ENCODE assay signal across 10 mouse cellular contexts in genomic region chr7:45369836-45370474, GRCm38 (mm10). TPM values are rescaled to one million over a fixed set of nuclear protein-coding genes. Genes with fewer than 3 reads are reported as not detected.
DNase-seq lines count a peak whose midpoint lies in the region; ATAC-seq and TF ChIP-seq lines count a peak whose summit lies in the region.
"Had no signal": no experiment of that assay in that cellular context is flagged by ENCODE, and none has a peak within 500 bp of the region (broad histone marks: within the 10 kb centered on the region; RNA-seq: fewer than 3 reads in every experiment).

No protein-coding gene starts in this region.

- ATAC-seq in heart, embryonic 13.5 days (ENCODE audit: extremely low read depth, insufficient number of reproducible peaks, low FRiP score, low TSS enrichment): no peak; the same call in 1 of the 2 replicates
- ATAC-seq in limb, embryonic 13.5 days (ENCODE audit: low FRiP score, low read depth): peak; percentile 12
- ATAC-seq in stomach, postnatal 0 days (ENCODE audit: low FRiP score, low TSS enrichment): peak; percentile 1; the same call in 1 of the 2 replicates

- DNase-seq in heart, postnatal 4 days: no peak
- DNase-seq in stomach, postnatal 0 days (ENCODE audit: low spot score): no peak
- no peak for DNase-seq in adrenal gland, postnatal 36 days
- DNase-seq in gastrocnemius, postnatal 14 days: no peak

- H3K9me3 ChIP-seq in heart, embryonic 13.5 days: no peaks in the 10 kb centered on the region
- no peaks in the 10 kb centered on the region for H3K9me3 ChIP-seq in ES-Bruce4 (replicated peaks; ENCODE audit: control insufficient read depth, insufficient read depth, low read length, poor library complexity, severe bottlenecking)
- H3K9me3 ChIP-seq in limb, embryonic 13.5 days: no peaks in the 10 kb centered on the region
- no peaks in the 10 kb centered on the region for H3K9me3 ChIP-seq in stomach, postnatal 0 days (ENCODE audit: control insufficient read depth, low read length)

- H3K27ac ChIP-seq in heart, embryonic 13.5 days (replicated peaks): no peak overlapping the region
- H3K27ac ChIP-seq in ES-Bruce4 (ENCODE audit: insufficient read depth, low read length): no peak overlapping the region
- H3K27ac ChIP-seq in embryonic fibroblast, embryonic 13.5 days (ENCODE audit: insufficient read depth, low read length): no peak overlapping the region
- H3K27ac ChIP-seq in limb, embryonic 13.5 days: no peak overlapping the region
- H3K27ac ChIP-seq in stomach, postnatal 0 days (replicated peaks): no peak overlapping the region

- peak overlapping the region; percentile 62 for H3K4me3 ChIP-seq in heart, embryonic 13.5 days
- peak overlapping the region; percentile 53 for H3K4me3 ChIP-seq in ES-Bruce4 (ENCODE audit: low read depth, low read length)
- H3K4me3 ChIP-seq in embryonic fibroblast, embryonic 13.5 days (ENCODE audit: insufficient read depth, low read length): peak overlapping the region; percentile 40
- peak overlapping the region; percentile 54 for H3K4me3 ChIP-seq in limb, embryonic 13.5 days
- peak overlapping the region; percentile 52 for H3K4me3 ChIP-seq in stomach, postnatal 0 days (ENCODE audit: low read depth, low read length)

- WGBS in heart, embryonic 13.5 days: 7% methylated on average over 52 of the region's 52 CpGs
- WGBS in limb, embryonic 13.5 days: 8% methylated on average over 52 of the region's 52 CpGs
- 8% methylated on average over 50 of the region's 52 CpGs for WGBS in stomach, postnatal 0 days

- peaks cover 31% of the 10 kb centered on the region for H3K36me3 ChIP-seq in heart, embryonic 13.5 days
- H3K36me3 ChIP-seq in ES-Bruce4 (ENCODE audit: control insufficient read depth, insufficient read depth, low read length, poor library complexity, severe bottlenecking): peaks cover 11% of the 10 kb centered on the region
- peaks cover 29% of the 10 kb centered on the region for H3K36me3 ChIP-seq in limb, embryonic 13.5 days
- 0 out of 2 replicates have a peak, but pooled peaks cover 3% of the 10 kb centered on the region for H3K36me3 ChIP-seq in stomach, postnatal 0 days (ENCODE audit: control insufficient read depth, insufficient read depth, low read length)

- no peak for TF ChIP-seq EP300 in ES-Bruce4 (IDR thresholded peaks at IDR 0.05; ENCODE audit: insufficient read depth, low read depth, low read length)
- no peak for TF ChIP-seq EP300 in stomach, postnatal 0 days (optimal IDR thresholded peaks at IDR 0.05)

- H3K4me2 ChIP-seq in heart, embryonic 13.5 days: peak overlapping the region; percentile 97
- H3K4me2 ChIP-seq in limb, embryonic 13.5 days (replicated peaks): peak overlapping the region; percentile 91
- peak overlapping the region; percentile 98 for H3K4me2 ChIP-seq in stomach, postnatal 0 days (replicated peaks; ENCODE audit: low read depth)

- no peak for TF ChIP-seq CTCF in ES-Bruce4 (IDR thresholded peaks at IDR 0.05; ENCODE audit: low read depth, low read length)
- TF ChIP-seq CTCF in embryonic fibroblast, embryonic 13.5 days (IDR thresholded peaks at IDR 0.05; ENCODE audit: borderline replicate concordance, insufficient read depth, low read length): no peak
- TF ChIP-seq CTCF in stomach, postnatal 0 days (IDR thresholded peaks at IDR 0.05; ENCODE audit: low read depth): no peak

- peaks cover 38% of the 10 kb centered on the region for H3K27me3 ChIP-seq in heart, embryonic 13.5 days (replicated peaks)
- H3K27me3 ChIP-seq in ES-Bruce4 (ENCODE audit: control insufficient read depth, insufficient read depth, low read length, poor library complexity, severe bottlenecking): no peaks in the 10 kb centered on the region
- H3K27me3 ChIP-seq in limb, embryonic 13.5 days: peaks cover 38% of the 10 kb centered on the region
- H3K27me3 ChIP-seq in stomach, postnatal 0 days (ENCODE audit: control insufficient read depth, insufficient read depth, low read length): no peaks in the 10 kb centered on the region
- H3K27me3 ChIP-seq: Patski had no signal

- H3K9ac ChIP-seq in heart, embryonic 13.5 days: peak overlapping the region; percentile 79
- H3K9ac ChIP-seq in ES-Bruce4 (ENCODE audit: low read depth, poor library complexity, severe bottlenecking): 0 out of 2 replicates have a peak overlapping the region, but pooled peaks have one; percentile 4
- H3K9ac ChIP-seq in limb, embryonic 13.5 days: peak overlapping the region; percentile 65
- H3K9ac ChIP-seq in stomach, postnatal 0 days (ENCODE audit: low read length): peak overlapping the region; percentile 60

- intact Hi-C loops in gastrocnemius, postnatal 14 days (cut with DNase I; ENCODE audit: low total_unique reads): no loop called here

- TF ChIP-seq POLR2A in ES-Bruce4 (IDR thresholded peaks at IDR 0.05; ENCODE audit: insufficient read depth, low read length): no peak
- no peak for TF ChIP-seq POLR2A in embryonic fibroblast, embryonic 13.5 days (IDR thresholded peaks at IDR 0.05; ENCODE audit: low read depth, low read length)

- H3K4me1 ChIP-seq in heart, embryonic 13.5 days: peaks cover 43% of the 10 kb centered on the region
- no peaks in the 10 kb centered on the region for H3K4me1 ChIP-seq in ES-Bruce4 (ENCODE audit: control insufficient read depth, insufficient read depth, low read length)
- no peaks in the 10 kb centered on the region for H3K4me1 ChIP-seq in embryonic fibroblast, embryonic 13.5 days (ENCODE audit: control insufficient read depth, insufficient read depth, low read length)
- peaks cover 37% of the 10 kb centered on the region for H3K4me1 ChIP-seq in limb, embryonic 13.5 days
- peaks cover 3% of the 10 kb centered on the region; the same call in 1 of the 2 replicates for H3K4me1 ChIP-seq in stomach, postnatal 0 days (replicated peaks; ENCODE audit: control insufficient read depth, insufficient read depth)

RNA-seq across cellular contexts. Expression of gene Lin7b, which starts 0.4 kb away (rescaled TPM):
- 1.0 and 1.2 TPM in 2 replicates for polyA plus RNA-seq in heart, embryonic 13.5 days (2015; fragmentation: Nextera tagmentation; extraction: Ambion mirVana)
- total RNA-seq in heart, postnatal 4 days (2021): 1 to 10 TPM; 1.5 to 2.4 TPM
- polyA plus RNA-seq in ES-Bruce4 (2011; ENCODE audit: insufficient read depth, insufficient read length, low read depth, missing spikeins): 0.88 TPM in 1 of 2 replicates, not detected in the other
- 2.3 TPM in 1 of 2 replicates, not detected in the other for polyA plus RNA-seq in embryonic fibroblast, embryonic 13.5 days (2011; ENCODE audit: insufficient read length, low read depth, missing spikeins)
- 1.4 and 2.5 TPM in 2 replicates for polyA plus RNA-seq in limb, embryonic 13.5 days (2015; fragmentation: Nextera tagmentation; extraction: Ambion mirVana)
- polyA plus RNA-seq in stomach, postnatal 0 days (2015; fragmentation: Nextera tagmentation; extraction: Ambion mirVana): 5.9 and 6.1 TPM in 2 replicates
- 1 to 10 TPM in 1 of 2 experiments, under 1 TPM in 1; 0.70 to 2.8 TPM for total RNA-seq in adrenal gland, postnatal 36 days (2021)
- total RNA-seq in gastrocnemius, postnatal 14 days (2021): 1 to 10 TPM in 1 of 2 experiments, under 1 TPM in 1; 0.49 to 1.6 TPM

RNA-seq across cellular contexts. Expression of gene Ppfia3, which starts 3.1 kb away (rescaled TPM):
- polyA plus RNA-seq in heart, embryonic 13.5 days (2015; fragmentation: Nextera tagmentation; extraction: Ambion mirVana): 2.3 and 2.9 TPM in 2 replicates
- total RNA-seq in heart, postnatal 4 days (2021): under 1 TPM; 0.26 to 0.34 TPM
- polyA plus RNA-seq in ES-Bruce4 (2011; ENCODE audit: insufficient read depth, insufficient read length, low read depth, missing spikeins): 7.2 and 9.3 TPM in 2 replicates
- 2.5 and 2.7 TPM in 2 replicates for polyA plus RNA-seq in embryonic fibroblast, embryonic 13.5 days (2011; ENCODE audit: insufficient read length, low read depth, missing spikeins)
- polyA plus RNA-seq in limb, embryonic 13.5 days (2015; fragmentation: Nextera tagmentation; extraction: Ambion mirVana): 5.2 and 6.9 TPM in 2 replicates
- 6.0 and 7.1 TPM in 2 replicates for polyA plus RNA-seq in stomach, postnatal 0 days (2015; fragmentation: Nextera tagmentation; extraction: Ambion mirVana)
- 1 to 10 TPM; 1.5 to 1.7 TPM for total RNA-seq in adrenal gland, postnatal 36 days (2021)
- total RNA-seq in gastrocnemius, postnatal 14 days (2021): under 1 TPM; 0.69 to 0.78 TPM
- total RNA-seq: hematopoietic stem cell, adult 5-6 weeks had no signal

RNA-seq across cellular contexts. Expression of gene Snrnp70, which starts 25.6 kb away (rescaled TPM):
- 136 and 140 TPM in 2 replicates for polyA plus RNA-seq in heart, embryonic 13.5 days (2015; fragmentation: Nextera tagmentation; extraction: Ambion mirVana)
- total RNA-seq in heart, postnatal 4 days (2021): 100 to 1,000 TPM; 203 to 223 TPM
- 686 and 799 TPM in 2 replicates for polyA plus RNA-seq in ES-Bruce4 (2011; ENCODE audit: insufficient read depth, insufficient read length, low read depth, missing spikeins)
- polyA plus RNA-seq in embryonic fibroblast, embryonic 13.5 days (2011; ENCODE audit: insufficient read length, low read depth, missing spikeins): 407 and 463 TPM in 2 replicates
- 262 and 283 TPM in 2 replicates for polyA plus RNA-seq in limb, embryonic 13.5 days (2015; fragmentation: Nextera tagmentation; extraction: Ambion mirVana)
- 73.7 and 78.8 TPM in 2 replicates for polyA plus RNA-seq in stomach, postnatal 0 days (2015; fragmentation: Nextera tagmentation; extraction: Ambion mirVana)
- total RNA-seq in adrenal gland, postnatal 36 days (2021): 100 to 1,000 TPM; 223 to 308 TPM
- 10 to 100 TPM; 90.1 to 93.1 TPM for total RNA-seq in gastrocnemius, postnatal 14 days (2021)

RNA-seq across cellular contexts. Expression of gene Hrc, which starts 34.9 kb away (rescaled TPM):
- 24.2 and 27.7 TPM in 2 replicates for polyA plus RNA-seq in heart, embryonic 13.5 days (2015; fragmentation: Nextera tagmentation; extraction: Ambion mirVana)
- 100 to 1,000 TPM; 182 to 202 TPM for total RNA-seq in heart, postnatal 4 days (2021)
- polyA plus RNA-seq in ES-Bruce4 (2011; ENCODE audit: insufficient read depth, insufficient read length, low read depth, missing spikeins): 5.2 and 6.9 TPM in 2 replicates
- polyA plus RNA-seq in embryonic fibroblast, embryonic 13.5 days (2011; ENCODE audit: insufficient read length, low read depth, missing spikeins): not detected in 2 replicates
- polyA plus RNA-seq in limb, embryonic 13.5 days (2015; fragmentation: Nextera tagmentation; extraction: Ambion mirVana): 3.9 and 4.3 TPM in 2 replicates
- 0.80 and 0.85 TPM in 2 replicates for polyA plus RNA-seq in stomach, postnatal 0 days (2015; fragmentation: Nextera tagmentation; extraction: Ambion mirVana)
- under 1 TPM in 1 of 2 experiments, not detected in 1; 0.13 TPM for total RNA-seq in adrenal gland, postnatal 36 days (2021)
- total RNA-seq in gastrocnemius, postnatal 14 days (2021): 100 to 1,000 TPM; 711 to 744 TPM
- total RNA-seq: hematopoietic stem cell, adult 5-6 weeks had no signal

RNA-seq across cellular contexts. Expression of gene Kcna7, which starts 35.5 kb away (rescaled TPM):
- polyA plus RNA-seq in heart, embryonic 13.5 days (2015; fragmentation: Nextera tagmentation; extraction: Ambion mirVana): 0.32 and 0.50 TPM in 2 replicates
- under 1 TPM; 0.43 to 0.59 TPM for total RNA-seq in heart, postnatal 4 days (2021)
- polyA plus RNA-seq in ES-Bruce4 (2011; ENCODE audit: insufficient read depth, insufficient read length, low read depth, missing spikeins): 0.41 TPM in 1 of 2 replicates, not detected in the other
- polyA plus RNA-seq in embryonic fibroblast, embryonic 13.5 days (2011; ENCODE audit: insufficient read length, low read depth, missing spikeins): not detected in 2 replicates
- polyA plus RNA-seq in limb, embryonic 13.5 days (2015; fragmentation: Nextera tagmentation; extraction: Ambion mirVana): 0.09 TPM in 1 of 2 replicates, not detected in the other
- 0.15 and 0.17 TPM in 2 replicates for polyA plus RNA-seq in stomach, postnatal 0 days (2015; fragmentation: Nextera tagmentation; extraction: Ambion mirVana)
- not detected for total RNA-seq in adrenal gland, postnatal 36 days (2021)
- 10 to 100 TPM; 39.6 to 44.1 TPM for total RNA-seq in gastrocnemius, postnatal 14 days (2021)
- total RNA-seq: hematopoietic stem cell, adult 5-6 weeks had no signal

Comparison
In these comparisons a context has a peak if more than half of its experiments do, and no peak if none do; other contexts are left out.
1. H3K9ac ChIP-seq: peak in every context shown above with its lines; median percentile 79 in heart, embryonic 13.5 days; 65 in limb, embryonic 13.5 days; 60 in stomach, postnatal 0 days; 4 in ES-Bruce4.